Mouse (Mus musculus): ENCODE measurements around the gene Haus7. TPM values are rescaled to one million over a fixed set of nuclear protein-coding genes. Genes with fewer than 3 reads are reported as not detected.

The Haus7 gene
- polyA plus RNA-seq, 1 experiment from 2014 or later, result 77.6 TPM

DNA sequence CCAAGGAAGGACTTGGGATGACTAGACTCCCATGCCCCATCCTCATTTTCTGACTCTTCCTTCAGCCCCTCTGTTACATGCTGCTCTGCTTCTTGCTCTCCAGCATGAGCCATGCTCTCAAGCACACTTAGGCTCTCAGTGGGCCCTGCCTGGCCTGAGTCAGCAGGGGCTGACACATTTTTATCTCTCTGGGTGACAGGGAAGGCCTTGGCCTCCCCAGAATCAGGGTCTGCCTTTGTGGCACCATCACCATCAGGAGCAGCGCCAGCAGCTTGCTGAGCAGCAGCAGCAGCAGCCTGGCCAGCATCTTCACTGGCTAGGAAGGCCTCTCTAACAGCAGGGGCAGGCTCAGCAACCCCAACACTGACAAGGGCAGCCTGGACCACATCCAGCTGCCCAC, 62.4 kb downstream of the Haus7 start:
- Histone ChIP-seq H3K36me3 (ENCODE audit: control insufficient read depth, insufficient read depth, low read length) (no peaks in the 10 kb centered on the region), H3K4me2 (replicated peaks; ENCODE audit: low read depth, low read length) (no peak overlapping the region), H3K27me3 (ENCODE audit: control insufficient read depth, insufficient read depth, low read length) (no peaks in the 10 kb centered on the region), H3K9me3 (ENCODE audit: control insufficient read depth, low read length) (no peaks in the 10 kb centered on the region), H3K4me1 (replicated peaks; ENCODE audit: control insufficient read depth, insufficient read depth, low read length) (no peaks in the 10 kb centered on the region), H3K27ac (ENCODE audit: low read depth, low read length) (no peak overlapping the region), H3K9ac (ENCODE audit: low read depth, low read length) (no peak overlapping the region), H3K4me3 (ENCODE audit: low read depth, low read length) (no peak overlapping the region)
- WGBS, result 100% methylated on average over 1 of the region's 1 CpGs
- DNase-seq (ENCODE audit: low spot score), result no peak
- ATAC-seq (ENCODE audit: low FRiP score), result no peak

DNA sequence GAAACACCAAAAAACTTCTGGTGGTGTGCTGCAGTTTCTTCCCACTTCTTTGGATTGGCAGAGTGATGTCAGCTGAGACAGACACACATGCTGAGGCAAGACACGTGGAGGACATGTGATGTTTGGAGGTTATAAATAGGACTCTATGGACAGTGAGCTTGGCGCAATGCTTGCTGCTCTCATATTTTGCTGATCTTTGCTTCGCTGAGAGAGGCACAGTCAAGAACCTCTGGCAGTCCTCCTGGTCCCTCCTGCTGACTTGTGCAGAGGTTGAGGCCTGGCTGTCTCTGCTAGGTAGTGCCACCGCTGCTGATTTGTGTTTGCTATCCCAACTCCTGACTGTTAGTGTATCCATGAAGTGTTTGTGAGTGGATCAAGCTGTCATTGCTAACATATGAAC, 67.4 kb downstream of the Haus7 start:
- no peaks in the 10 kb centered on the region for H3K36me3 ChIP-seq (ENCODE audit: control insufficient read depth, insufficient read depth, low read length)
- no peak overlapping the region for H3K27ac ChIP-seq (ENCODE audit: low read depth, low read length)
- H3K4me1 ChIP-seq (replicated peaks; ENCODE audit: control insufficient read depth, insufficient read depth, low read length), result no peaks in the 10 kb centered on the region
- no peak overlapping the region for H3K9ac ChIP-seq (ENCODE audit: low read depth, low read length)
- 93% methylated on average over 4 of the region's 4 CpGs for WGBS
- DNase-seq (ENCODE audit: low spot score) (no peak), ATAC-seq (ENCODE audit: low FRiP score) (no peak)
- H3K9me3 ChIP-seq (ENCODE audit: control insufficient read depth, low read length), result no peaks in the 10 kb centered on the region
- no peaks in the 10 kb centered on the region for H3K27me3 ChIP-seq (ENCODE audit: control insufficient read depth, insufficient read depth, low read length)
- no peak overlapping the region for H3K4me3 ChIP-seq (ENCODE audit: low read depth, low read length)
- no peak overlapping the region for H3K4me2 ChIP-seq (replicated peaks; ENCODE audit: low read depth, low read length)

Other genes starting within 250 kb of the Haus7 start
- gene Xlr4b, start 244.7 kb downstream of the Haus7 start, polyA plus RNA-seq (2014; fragmentation: Nextera tagmentation; extraction: Ambion mirVana), result 0.35 and 0.49 TPM in 2 replicates
- gene F8a, start 230.8 kb downstream of the Haus7 start, polyA plus RNA-seq (2014; fragmentation: Nextera tagmentation; extraction: Ambion mirVana), result 16.4 and 17.6 TPM in 2 replicates
- not detected in 2 replicates for gene Xlr4c, start 215.9 kb downstream of the Haus7 start, polyA plus RNA-seq (2014; fragmentation: Nextera tagmentation; extraction: Ambion mirVana)
- gene Xlr3c, start 193.7 kb downstream of the Haus7 start, polyA plus RNA-seq (2014; fragmentation: Nextera tagmentation; extraction: Ambion mirVana), result 0.37 and 0.75 TPM in 2 replicates
- not detected in 2 replicates for gene Xlr5a, start 166.1 kb downstream of the Haus7 start, polyA plus RNA-seq (2014; fragmentation: Nextera tagmentation; extraction: Ambion mirVana)
- not detected in 2 replicates for gene Xlr5c, start 166.1 kb downstream of the Haus7 start, polyA plus RNA-seq (2014; fragmentation: Nextera tagmentation; extraction: Ambion mirVana)
- not detected in 2 replicates for gene Gm45015, start 122.2 kb downstream of the Haus7 start, polyA plus RNA-seq (2014; fragmentation: Nextera tagmentation; extraction: Ambion mirVana)
- 15.0 and 16.9 TPM in 2 replicates for gene Zfp275, start 116.4 kb downstream of the Haus7 start, polyA plus RNA-seq (2014; fragmentation: Nextera tagmentation; extraction: Ambion mirVana)
- not detected in 2 replicates for gene Gm18336, start 60.3 kb downstream of the Haus7 start, polyA plus RNA-seq (2014; fragmentation: Nextera tagmentation; extraction: Ambion mirVana)
- gene Zfp92, start 47.9 kb downstream of the Haus7 start, polyA plus RNA-seq (2014; fragmentation: Nextera tagmentation; extraction: Ambion mirVana), result 0.11 and 0.21 TPM in 2 replicates
- not detected in 2 replicates for gene Trex2, start 23.7 kb downstream of the Haus7 start, polyA plus RNA-seq (2014; fragmentation: Nextera tagmentation; extraction: Ambion mirVana)
- gene Bgn, start 24.6 kb upstream of the Haus7 start, polyA plus RNA-seq (2014; fragmentation: Nextera tagmentation; extraction: Ambion mirVana), result 38.8 and 53.1 TPM in 2 replicates
- 0.66 and 0.84 TPM in 2 replicates for gene Atp2b3, start 44.0 kb upstream of the Haus7 start, polyA plus RNA-seq (2014; fragmentation: Nextera tagmentation; extraction: Ambion mirVana)
- 3.5 and 4.9 TPM in 2 replicates for gene Dusp9, start 180.4 kb upstream of the Haus7 start, polyA plus RNA-seq (2014; fragmentation: Nextera tagmentation; extraction: Ambion mirVana)
- 14.0 and 15.5 TPM in 2 replicates for gene Pnck, start 201.1 kb upstream of the Haus7 start, polyA plus RNA-seq (2014; fragmentation: Nextera tagmentation; extraction: Ambion mirVana)
- gene Slc6a8, start 214.1 kb upstream of the Haus7 start, polyA plus RNA-seq (2014; fragmentation: Nextera tagmentation; extraction: Ambion mirVana), result 6.0 and 7.8 TPM in 2 replicates

Data from hindbrain, embryonic 11.5 days (tissue).